Mouse (Mus musculus) T-cell, adult 2 months (primary cell): ENCODE data around the gene Mtmr3.
A peak's percentile ranks its signal among the peaks of the same experiment; 100 is the strongest.

Experiments
- DNase-seq: peaks from one replicate; pipeline ENCODE4 v3.0.0; 2022; ENCODE audit warnings: low spot score

The Mtmr3 gene

DNA sequence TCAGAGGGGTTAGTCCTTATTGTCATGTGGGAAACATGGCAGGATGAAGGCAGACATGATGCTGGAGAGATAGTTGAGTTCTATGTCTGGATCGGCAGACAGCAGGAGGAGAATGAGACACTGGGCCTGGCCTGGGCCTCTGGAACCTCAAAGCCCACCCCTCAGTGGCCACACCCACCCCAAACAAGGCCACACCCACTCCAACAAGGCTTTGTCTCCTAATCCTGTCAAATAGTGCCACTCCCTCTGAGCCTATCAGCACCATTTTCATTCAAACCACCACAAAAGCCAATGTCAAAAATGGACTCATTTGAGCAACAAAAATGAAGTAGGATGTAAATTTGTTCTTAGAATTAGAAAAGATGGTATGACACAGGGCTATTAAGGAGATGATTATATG lies 130.5 kb downstream of the Mtmr3 start:
- no peak for DNase-seq

DNA sequence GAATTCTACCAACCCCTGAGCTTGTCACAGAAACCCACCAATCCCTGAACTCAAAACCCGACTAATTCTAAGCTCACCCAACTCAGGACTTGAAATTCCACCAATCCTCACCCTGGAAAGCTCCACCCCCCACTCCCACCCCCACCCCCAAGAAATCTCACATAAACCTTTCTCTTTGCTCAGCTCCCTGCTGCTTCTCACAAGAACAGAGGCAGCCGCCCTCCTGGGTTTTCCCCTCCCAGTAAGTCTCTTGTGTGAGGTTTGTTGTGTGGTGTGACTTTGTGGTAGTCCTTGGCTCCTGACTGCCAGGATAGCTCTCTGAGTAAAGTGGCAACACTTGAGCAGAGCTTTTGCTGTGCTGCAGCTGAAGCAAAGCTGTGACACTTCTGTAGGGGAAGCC lies 131.8 kb downstream of the Mtmr3 start:
- peak; percentile 16 for DNase-seq

DNA sequence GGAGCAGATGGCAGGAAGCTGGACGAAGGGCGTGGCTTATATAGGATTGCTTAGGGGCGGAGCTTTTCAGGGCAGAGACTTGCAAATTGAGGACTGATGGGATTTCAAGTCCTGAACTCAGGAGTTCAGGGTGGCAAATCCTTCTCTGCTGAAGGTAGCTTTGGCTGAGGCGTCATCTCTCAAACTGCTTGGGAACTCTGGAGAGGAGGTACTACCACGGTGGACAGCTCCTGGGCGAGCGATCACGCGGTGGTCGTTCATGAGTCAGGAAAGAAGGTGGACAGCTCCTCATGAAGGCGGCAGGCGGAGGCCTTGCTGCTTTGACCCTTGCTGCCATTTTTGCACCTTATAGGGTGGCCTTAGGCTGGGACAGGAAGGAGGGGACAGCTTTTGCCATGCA lies 133.5 kb downstream of the Mtmr3 start:
- no peak for DNase-seq

DNA sequence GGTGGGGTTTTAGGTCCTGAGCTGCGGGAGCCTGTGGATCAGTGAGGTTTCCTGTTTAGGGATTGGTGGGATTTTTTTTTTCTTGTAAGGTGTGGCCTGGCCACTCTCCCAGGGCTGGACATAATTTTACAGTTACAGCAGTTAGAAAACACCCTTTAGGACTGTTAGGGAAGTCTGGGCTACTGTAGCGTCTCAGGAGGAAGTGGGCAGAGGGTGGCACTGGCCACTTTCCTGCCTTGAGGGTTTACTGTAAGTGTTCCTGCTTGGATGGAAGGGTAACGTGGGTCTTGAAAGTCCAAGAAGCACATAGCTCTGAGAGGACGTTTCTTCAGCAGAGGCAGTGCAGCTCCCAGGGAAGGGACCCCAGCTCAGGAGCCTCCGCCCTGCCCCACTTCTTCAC lies 134.0 kb downstream of the Mtmr3 start:
- no peak for DNase-seq

DNA sequence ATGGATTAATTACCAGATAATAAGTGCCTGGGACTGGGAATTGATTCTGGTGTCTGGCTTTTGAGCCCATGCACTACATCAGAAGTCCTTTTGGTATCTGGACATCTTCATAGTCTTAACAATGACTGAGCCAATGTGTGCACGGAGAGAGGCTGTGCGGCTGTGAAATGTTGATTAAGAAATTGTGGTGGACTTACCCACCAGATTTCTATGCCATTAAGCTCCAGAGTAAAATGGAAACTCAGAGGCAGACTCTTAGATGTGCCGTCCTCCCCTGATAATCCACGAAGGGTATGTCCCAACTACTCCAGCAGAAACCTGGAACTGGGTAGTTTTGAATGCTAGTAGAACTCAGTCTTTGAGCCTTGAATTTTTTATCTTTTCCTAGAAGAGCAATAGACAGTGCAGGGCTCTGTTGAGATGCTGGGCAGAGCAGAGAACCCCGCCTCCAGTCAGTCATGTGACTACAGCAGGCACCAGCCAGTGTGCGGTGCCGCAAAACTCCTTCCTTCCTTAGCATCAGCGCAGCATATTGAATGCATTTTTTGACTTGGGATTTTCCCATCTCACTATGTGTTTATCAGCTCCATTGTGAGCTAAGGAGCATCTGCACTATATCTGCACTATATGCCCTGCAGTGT lies 139.6 kb downstream of the Mtmr3 start:
- DNase-seq = no peak

DNA sequence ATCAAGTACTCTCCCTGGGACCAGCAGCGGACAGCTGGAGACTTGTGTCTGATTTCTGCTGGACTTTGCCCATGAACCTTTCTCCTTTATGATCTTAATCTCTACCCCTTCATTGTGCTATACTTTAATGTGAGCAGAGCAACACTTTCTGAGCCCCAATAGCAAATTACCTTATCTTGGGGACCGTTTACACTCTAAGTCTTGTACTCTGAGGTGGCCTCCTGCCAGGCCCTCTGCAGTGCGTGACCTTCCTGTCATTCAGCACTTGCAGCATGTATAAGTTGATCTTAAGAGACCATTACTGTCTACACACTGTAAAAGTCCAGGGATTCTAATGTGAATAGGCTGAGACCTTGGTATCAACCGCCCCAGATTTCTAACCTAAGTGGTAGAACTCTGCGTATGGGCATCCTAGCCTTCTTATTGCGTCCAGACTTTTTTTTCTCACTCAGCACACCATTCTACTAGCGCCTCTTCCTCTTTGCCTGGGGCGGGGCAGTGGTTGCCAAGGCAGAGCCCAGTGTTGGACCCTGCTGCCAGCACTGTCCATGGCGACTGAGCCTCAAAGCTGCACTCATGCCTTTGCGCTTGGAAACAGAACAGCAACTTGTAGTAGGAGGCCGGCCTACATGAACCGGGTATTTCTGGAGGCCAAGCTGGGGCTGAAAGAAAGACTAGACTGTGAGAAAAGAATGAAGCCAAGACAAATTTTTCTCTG lies 142.0 kb downstream of the Mtmr3 start:
- DNase-seq = no peak

DNA sequence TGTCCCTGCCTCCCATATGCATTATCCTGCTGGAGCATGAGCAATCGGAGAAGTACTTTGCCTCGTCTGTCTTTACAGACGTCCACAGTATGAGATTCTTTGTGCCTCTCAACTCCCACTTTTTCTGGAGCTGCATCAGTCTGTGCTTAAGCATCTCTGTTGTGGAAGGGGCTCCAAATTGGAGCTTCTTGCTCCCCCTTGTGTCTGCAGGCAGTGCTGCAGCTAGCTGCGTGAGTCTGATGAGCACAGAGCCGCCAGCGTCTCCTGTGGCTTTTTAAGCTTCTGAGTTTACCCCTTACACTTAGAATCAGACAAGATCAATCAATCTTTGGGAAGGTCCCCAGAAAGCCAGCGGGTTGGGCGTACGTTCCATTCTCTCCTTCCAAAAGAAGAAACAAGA lies 143.5 kb downstream of the Mtmr3 start:
- peak; percentile 61 for DNase-seq

DNA sequence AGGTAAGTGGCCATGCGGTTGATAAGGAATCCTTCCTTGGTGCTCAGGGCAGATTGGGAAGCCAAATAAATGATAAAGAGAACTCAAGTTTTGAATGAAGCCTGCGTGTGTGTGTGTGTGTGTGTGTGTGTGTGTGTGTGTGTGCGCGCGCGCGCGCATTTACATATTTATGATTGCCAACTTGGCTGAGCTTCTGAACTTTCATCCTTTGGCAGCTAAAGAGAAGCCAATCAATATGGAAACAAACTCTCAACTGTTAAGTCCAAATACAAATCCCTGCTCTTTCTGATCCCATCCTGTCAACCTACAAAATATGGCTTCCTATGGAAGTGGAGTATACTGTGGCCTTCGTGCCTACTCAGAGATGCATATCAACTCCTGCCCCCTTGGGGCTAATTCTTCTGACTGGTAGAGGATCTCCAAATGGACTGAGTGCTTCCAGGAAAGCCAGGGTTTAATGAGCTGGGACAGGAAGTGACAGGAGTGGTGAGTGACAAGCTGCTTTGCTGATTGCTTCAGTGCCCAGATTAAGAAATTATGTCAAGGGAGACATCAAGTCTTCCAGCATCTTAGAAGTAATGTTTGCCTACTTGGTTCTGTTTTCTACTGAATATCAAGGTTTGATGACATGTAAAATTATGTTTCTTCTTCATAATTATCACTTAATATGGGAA lies 148.3 kb downstream of the Mtmr3 start:
- DNase-seq = no peak

DNA sequence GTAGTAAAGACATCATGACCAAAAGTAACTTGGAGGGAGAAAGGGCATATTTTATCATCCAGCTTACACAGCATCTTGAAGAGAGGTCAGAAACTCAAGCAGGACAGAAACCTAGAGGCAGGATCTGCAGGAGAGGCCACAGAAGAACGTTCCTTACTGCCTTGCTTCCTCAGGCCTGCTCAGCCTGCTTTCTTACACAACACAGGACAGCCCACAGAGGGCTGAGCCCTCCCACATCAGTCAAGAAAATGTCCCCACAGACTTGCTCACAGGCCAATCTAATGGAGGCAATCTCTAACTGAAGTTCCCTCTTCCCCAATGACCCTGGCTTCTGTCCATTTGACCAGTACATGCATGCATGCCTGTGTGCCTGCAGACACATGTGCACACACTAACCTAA lies 152.4 kb downstream of the Mtmr3 start:
- no peak for DNase-seq

DNA sequence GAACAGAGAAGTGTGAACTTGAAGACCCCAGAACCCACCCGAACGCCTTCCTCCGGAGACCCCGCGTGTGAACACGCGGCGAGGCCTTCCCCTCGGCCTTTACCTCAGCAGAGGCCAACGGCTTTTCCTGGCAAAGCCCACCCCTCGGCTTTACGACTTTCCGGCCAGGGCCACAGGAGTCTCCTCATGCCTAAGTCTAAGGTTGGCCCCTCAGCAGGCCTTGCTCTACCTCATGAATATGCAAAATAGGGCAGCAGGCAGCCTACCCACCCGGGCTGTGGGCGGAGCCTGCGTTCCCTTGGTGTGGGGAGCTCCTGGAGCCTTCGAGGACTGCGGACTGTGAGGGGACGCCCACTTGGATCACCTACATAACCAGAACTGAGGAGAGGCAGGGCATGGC lies 153.7 kb downstream of the Mtmr3 start, which contains the start of gene Hormad2:
TSS of gene Hormad2 (minus strand) at position 128 of the 400 bp plus-strand sequence.
- DNase-seq = peak; percentile 28

DNA sequence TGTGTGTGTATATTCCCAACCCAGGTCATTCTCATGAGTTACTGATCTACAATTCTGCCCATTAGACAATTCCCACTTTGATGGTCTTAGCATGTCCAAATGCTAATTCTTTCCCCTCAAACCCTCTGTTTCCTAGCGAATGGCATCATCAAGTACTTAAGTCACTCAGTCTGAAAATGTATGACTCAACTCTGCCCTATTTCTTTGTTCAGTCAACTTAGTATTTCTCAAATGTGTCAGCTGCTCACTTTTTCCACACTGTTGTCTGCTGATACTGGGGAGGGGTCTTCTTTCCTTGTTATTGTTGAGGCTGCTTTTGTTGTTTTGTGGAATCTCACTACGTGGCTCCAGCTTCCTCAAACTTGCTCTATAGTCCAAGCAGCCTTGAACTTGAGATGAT lies 156.5 kb downstream of the Mtmr3 start:
- DNase-seq = no peak

DNA sequence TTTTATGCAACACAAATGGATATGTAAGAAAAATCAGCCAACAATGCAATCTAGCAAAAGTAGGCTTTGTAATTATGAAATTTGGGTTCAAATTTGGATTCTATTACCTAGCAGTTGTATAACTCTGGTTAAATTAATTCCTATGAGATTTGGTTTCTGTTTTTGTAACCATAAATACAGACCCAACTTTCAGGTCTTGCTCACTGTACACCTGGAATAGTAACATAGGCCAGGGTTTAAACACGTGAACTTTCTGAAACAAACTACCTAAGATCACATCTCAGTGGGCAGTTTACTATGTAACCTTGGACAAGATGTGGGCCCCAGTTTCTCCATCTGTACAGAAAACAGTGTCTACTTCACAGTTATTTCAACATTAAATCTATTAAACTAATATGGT lies 157.3 kb downstream of the Mtmr3 start:
- DNase-seq = no peak

DNA sequence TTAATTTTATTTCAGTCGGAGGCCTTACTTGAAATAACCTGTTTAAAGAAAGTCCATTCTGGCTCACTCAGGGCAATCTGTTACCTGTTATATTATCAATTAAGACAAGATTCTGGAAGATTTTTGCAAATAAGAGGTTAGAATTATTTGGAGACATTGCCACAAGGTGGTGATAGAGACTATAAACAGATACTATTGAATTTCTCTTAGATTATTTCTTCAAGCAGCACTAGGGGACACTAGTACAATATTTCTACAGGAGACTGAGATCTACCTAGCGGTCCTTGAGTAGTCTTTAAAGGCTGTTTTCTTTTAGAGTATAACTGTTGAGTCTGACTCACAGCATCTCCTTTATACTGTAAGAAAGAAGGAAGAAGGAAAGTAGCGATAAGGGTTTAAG lies 158.0 kb downstream of the Mtmr3 start:
- DNase-seq = no peak

DNA sequence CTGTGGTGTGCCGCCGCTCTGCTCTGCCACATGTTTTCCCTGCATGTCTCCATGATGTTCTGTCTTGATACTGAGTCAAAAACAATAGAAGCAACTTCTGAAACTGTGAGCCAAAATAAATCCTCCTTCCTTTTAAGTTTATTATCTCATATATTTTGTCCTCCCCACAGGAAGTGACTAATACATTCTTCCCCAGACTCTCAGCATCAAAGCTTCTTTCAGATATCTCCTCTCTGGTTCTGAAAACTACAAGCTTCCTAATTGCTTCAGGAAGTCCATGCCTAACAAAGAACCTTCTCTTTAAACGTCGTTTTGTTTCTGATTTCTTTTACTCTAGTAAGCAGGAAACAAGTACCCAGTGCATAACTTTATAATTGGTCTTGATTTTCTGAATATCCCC lies 160.2 kb downstream of the Mtmr3 start:
- no peak for DNase-seq
